Mouse (Mus musculus) E14TG2a.4 (cell line): ENCODE measurements around the gene Zfp764.
"Not testable (repeated sequence)": the region's sequence is repeated elsewhere in the genome, so short reads cannot be mapped to it uniquely, and the experiment has no call there.

Experiments
- H3K27me3 ChIP-seq: 2 replicates; pipeline ENCODE4 v1.6.1; 2014; ENCODE audit warnings: low read length, control low read depth; ENCODE audit not compliant: insufficient read depth
- H3K36me3 ChIP-seq: 2 replicates; pipeline ENCODE4 v1.6.1; 2014; ENCODE audit warnings: low read length, control low read depth; ENCODE audit not compliant: insufficient read depth
- H3K4me1 ChIP-seq: replicated peaks from 2 replicates; pipeline ENCODE4 v1.6.1; 2014; ENCODE audit warnings: low read depth, low read length, control low read depth
- H3K4me3 ChIP-seq: replicated peaks from 2 replicates; pipeline ENCODE4 v1.5.1; 2014; ENCODE audit warnings: mild to moderate bottlenecking, low read length
- H3K9me3 ChIP-seq: 2 replicates; pipeline ENCODE4 v1.6.1; 2014; ENCODE audit warnings: low read length, control low read depth
- CTCF ChIP-seq: conservative IDR thresholded peaks from 2 replicates; pipeline ENCODE4 v1.5.1; 2014; ENCODE audit warnings: low read length
- NANOG ChIP-seq: IDR thresholded peaks from 2 replicates; pipeline ENCODE4 v1.6.1; 2014; ENCODE audit warnings: borderline replicate concordance, low read length, mixed read lengths
- POU5F1 ChIP-seq: IDR thresholded peaks from 2 replicates; pipeline ENCODE4 v1.6.1; 2014; ENCODE audit warnings: low read length, borderline replicate concordance

Gene Zfp764

GRCm38 (mm10) chr7:127426354-127426753, 19.7 kb upstream of the Zfp764 start:
- peaks cover 26% of the 10 kb centered on the region for H3K4me1 ChIP-seq
- H3K36me3 ChIP-seq = no peaks in the 10 kb centered on the region
- no peak overlapping the region for H3K4me3 ChIP-seq
- peaks cover 25% of the 10 kb centered on the region for H3K27me3 ChIP-seq
- TF ChIP-seq CTCF (no peak), POU5F1 (no peak), NANOG (no peak)
- H3K9me3 ChIP-seq = no peaks in the 10 kb centered on the region

GRCm38 (mm10) chr7:127425911-127426310, 19.3 kb upstream of the Zfp764 start:
- Histone ChIP-seq H3K36me3 (no peaks in the 10 kb centered on the region), H3K4me3 (no peak overlapping the region), H3K9me3 (no peaks in the 10 kb centered on the region), H3K27me3 (peaks cover 25% of the 10 kb centered on the region), H3K4me1 (peaks cover 31% of the 10 kb centered on the region)
- TF ChIP-seq NANOG (no peak), CTCF (no peak), POU5F1 (no peak)

- TF ChIP-seq POU5F1 (no peak), NANOG (no peak)
Observed at GRCm38 (mm10) chr7:127425291-127425690, 18.7 kb upstream of the Zfp764 start.

GRCm38 (mm10) chr7:127422247-127422646, 15.6 kb upstream of the Zfp764 start:
- H3K4me3 ChIP-seq = peak overlapping the region; percentile 94
- peaks cover 14% of the 10 kb centered on the region for H3K27me3 ChIP-seq
- TF ChIP-seq CTCF (no peak), POU5F1 (no peak), NANOG (no peak)
- peaks cover 33% of the 10 kb centered on the region for H3K36me3 ChIP-seq
- no peaks in the 10 kb centered on the region for H3K9me3 ChIP-seq
- H3K4me1 ChIP-seq = peaks cover 57% of the 10 kb centered on the region

More at GRCm38 (mm10) chr7:127425291-127425690, 18.7 kb upstream of the Zfp764 start:
- H3K4me3 ChIP-seq = no peak overlapping the region
- no peaks in the 10 kb centered on the region for H3K9me3 ChIP-seq
- peaks cover 4% of the 10 kb centered on the region for H3K36me3 ChIP-seq
- peaks cover 25% of the 10 kb centered on the region for H3K27me3 ChIP-seq
- peaks cover 36% of the 10 kb centered on the region for H3K4me1 ChIP-seq

GRCm38 (mm10) chr7:127421388-127422191, 15.0 kb upstream of the Zfp764 start, which contains the start of gene Zfp688:
Zfp688 (minus strand) TSS chr7:127422068.
- Histone ChIP-seq H3K9me3 (no peaks in the 10 kb centered on the region), H3K36me3 (peaks cover 33% of the 10 kb centered on the region), H3K27me3 (peaks cover 14% of the 10 kb centered on the region), H3K4me3 (peak within 1 kb of the TSS; percentile 94), H3K4me1 (peaks cover 59% of the 10 kb centered on the region)
- TF ChIP-seq NANOG (no peak), POU5F1 (no peak), CTCF (no peak)

GRCm38 (mm10) chr7:127411418-127411817, 4.8 kb upstream of the Zfp764 start:
- TF ChIP-seq NANOG (no peak), POU5F1 (no peak), CTCF (no peak)
- Histone ChIP-seq H3K9me3 (no peaks in the 10 kb centered on the region), H3K36me3 (no peaks in the 10 kb centered on the region), H3K27me3 (peaks cover under 1% of the 10 kb centered on the region), H3K4me1 (peaks cover 10% of the 10 kb centered on the region), H3K4me3 (no peak overlapping the region)

GRCm38 (mm10) chr7:127404101-127404500, 2.5 kb downstream of the Zfp764 start:
- H3K36me3 ChIP-seq, H3K9me3 ChIP-seq, H3K4me3 ChIP-seq: not testable (repeated sequence)
- Histone ChIP-seq H3K4me1 (peaks cover 20% of the 10 kb centered on the region), H3K27me3 (peaks cover 15% of the 10 kb centered on the region)

GRCm38 (mm10) chr7:127402980-127403379, 3.6 kb downstream of the Zfp764 start:
- Histone ChIP-seq H3K9me3 (no peaks in the 10 kb centered on the region), H3K36me3 (no peaks in the 10 kb centered on the region), H3K4me3 (no peak overlapping the region), H3K4me1 (peaks cover 22% of the 10 kb centered on the region), H3K27me3 (peaks cover 15% of the 10 kb centered on the region)
- peak; percentile 53 for TF ChIP-seq CTCF
- no peak for TF ChIP-seq POU5F1
- no peak for TF ChIP-seq NANOG

- Histone ChIP-seq H3K9me3 (no peaks in the 10 kb centered on the region), H3K36me3 (no peaks in the 10 kb centered on the region), H3K4me3 (no peak overlapping the region), H3K4me1 (peaks cover 21% of the 10 kb centered on the region), H3K27me3 (peaks cover 5% of the 10 kb centered on the region)
- TF ChIP-seq POU5F1 (no peak), NANOG (no peak), CTCF (no peak)
Observed at GRCm38 (mm10) chr7:127400355-127400754, 6.3 kb downstream of the Zfp764 start.
